In genomic region chr19:53305621-53306020, GRCm38 (mm10) we compare ENCODE assay signal across 12 mouse cellular contexts.
"Had no signal": no experiment of that assay in that cellular context is flagged by ENCODE, and none has a peak within 500 bp of the region (broad histone marks: within the 10 kb centered on the region; RNA-seq: fewer than 3 reads in every experiment).

No protein-coding gene starts in this region.

- H3K27ac ChIP-seq: left cerebral cortex, adult 2 months; limb, embryonic 15.5 days; liver, embryonic 14.5 days; neural tube, embryonic 12.5 days; stomach, embryonic 15.5 days had no signal

- H3K4me3 ChIP-seq: left cerebral cortex, adult 2 months; limb, embryonic 15.5 days; neural tube, embryonic 12.5 days; stomach, embryonic 15.5 days had no signal

- H3K9me3 ChIP-seq: limb, embryonic 15.5 days; neural tube, embryonic 12.5 days; stomach, embryonic 15.5 days had no signal

- H3K27me3 ChIP-seq: limb, embryonic 15.5 days; neural tube, embryonic 12.5 days; stomach, embryonic 15.5 days had no signal

- H3K9ac ChIP-seq: limb, embryonic 15.5 days; liver, embryonic 14.5 days; neural tube, embryonic 12.5 days; stomach, embryonic 15.5 days had no signal

- H3K4me2 ChIP-seq: limb, embryonic 15.5 days; neural tube, embryonic 12.5 days; stomach, embryonic 15.5 days had no signal

- H3K36me3 ChIP-seq: limb, embryonic 15.5 days; neural tube, embryonic 12.5 days; stomach, embryonic 15.5 days had no signal

- DNase-seq: kidney, adult 18-20 months; kidney, postnatal 10 days; lung, adult 18-20 months; midbrain, embryonic 14.5 days; retina, postnatal 1 day; right cerebral cortex, postnatal 4 days; thymus, postnatal 36 days had no signal
